Mouse (Mus musculus) left cerebral cortex, postnatal 36 days (tissue): Measurements from ENCODE around the gene Cdr2l. TPM values are rescaled to one million over a fixed set of nuclear protein-coding genes. Genes with fewer than 3 reads are reported as not detected.

Experiments
- DNase-seq, 2 experiments: peaks; one replicate each; pipeline ENCODE4 v3.0.0; 2021 to 2022; ENCODE audit warnings: low spot score in 2 of 2, mixed read lengths in 1 of 2
- intact Hi-C: fragments of 180-260 bp; cut with DNase I; formaldehyde crosslinking; loops from one replicate; pipeline ENCODE4 v1.15.1; 2025
- total RNA-seq, 2 experiments: library from RNA; stranded (reverse); gene quantifications; 2 replicates each; pipeline ENCODE4 v1.2.3; 2021

Cdr2l gene
- total RNA-seq = 10 to 100 TPM; 20.6 to 23.1 TPM

DNA sequence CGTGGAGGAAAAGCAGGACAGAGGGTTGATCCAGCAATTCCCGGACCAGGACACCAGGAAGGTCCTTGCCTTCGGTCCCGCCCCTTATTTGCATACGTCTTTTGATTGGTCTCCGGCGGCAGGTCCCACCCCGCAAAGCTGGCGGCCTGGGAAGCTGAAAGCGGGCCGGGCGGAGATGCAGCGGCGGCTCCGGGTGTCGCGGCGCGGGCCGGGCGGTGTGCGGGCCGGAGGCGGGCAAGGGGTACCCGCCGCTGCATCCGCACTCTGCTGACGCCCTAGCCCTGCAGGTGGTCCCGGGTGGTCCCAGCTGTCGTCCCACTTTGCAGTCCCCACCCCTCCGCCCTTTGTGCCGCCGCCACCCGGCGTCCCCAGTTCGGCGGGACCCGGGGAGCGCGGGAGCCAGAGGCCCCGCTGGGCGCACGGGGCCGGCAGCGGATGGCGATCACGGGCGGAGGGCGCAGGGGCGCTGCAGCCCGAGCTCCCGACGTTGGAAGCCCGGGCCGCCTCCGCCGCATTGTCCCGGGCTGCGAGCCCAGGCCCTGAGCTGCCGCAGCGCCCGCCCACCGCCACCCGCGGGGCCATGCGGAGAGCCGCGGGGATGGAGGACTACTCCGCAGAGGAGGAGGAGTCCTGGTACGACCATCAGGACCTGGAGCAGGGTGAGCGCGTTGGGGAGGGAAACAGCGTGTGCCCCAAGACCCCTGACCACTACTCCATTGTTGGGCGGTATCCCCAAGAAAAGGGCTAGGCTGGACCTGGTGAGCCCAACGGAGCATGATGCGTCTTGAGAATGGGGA is at the start of gene Cdr2l:
Cdr2l (plus strand) TSS at position 174 of the 797 bp plus-strand sequence.
- intact Hi-C loops = no loop called here
- peak; percentile 84 to 85 for DNase-seq

DNA sequence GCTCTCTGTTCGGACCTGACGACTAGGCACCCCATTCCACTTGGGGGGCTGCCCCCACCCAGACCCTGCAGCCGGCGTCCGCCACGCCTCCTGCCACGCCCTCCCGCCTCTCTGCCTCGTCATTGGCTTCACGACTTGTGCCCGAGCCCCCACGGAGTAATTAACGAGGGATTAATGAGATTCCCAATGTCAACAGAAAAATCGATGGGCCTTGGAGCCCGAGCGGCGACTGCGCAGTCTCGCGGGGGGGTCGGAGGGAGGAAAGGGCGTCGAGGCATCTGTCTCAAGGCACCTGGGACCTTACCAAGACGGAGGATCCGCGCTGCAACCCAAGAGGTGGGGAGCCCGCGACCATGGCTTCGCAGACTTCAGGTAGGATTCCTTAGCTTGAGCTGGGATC is 47.2 kb upstream of the Cdr2l start, which contains the start of gene Otop3:
Otop3 (plus strand) TSS at position 201 of the 400 bp plus-strand sequence.
- no peak for DNase-seq
- intact Hi-C loops = no loop called here

DNA sequence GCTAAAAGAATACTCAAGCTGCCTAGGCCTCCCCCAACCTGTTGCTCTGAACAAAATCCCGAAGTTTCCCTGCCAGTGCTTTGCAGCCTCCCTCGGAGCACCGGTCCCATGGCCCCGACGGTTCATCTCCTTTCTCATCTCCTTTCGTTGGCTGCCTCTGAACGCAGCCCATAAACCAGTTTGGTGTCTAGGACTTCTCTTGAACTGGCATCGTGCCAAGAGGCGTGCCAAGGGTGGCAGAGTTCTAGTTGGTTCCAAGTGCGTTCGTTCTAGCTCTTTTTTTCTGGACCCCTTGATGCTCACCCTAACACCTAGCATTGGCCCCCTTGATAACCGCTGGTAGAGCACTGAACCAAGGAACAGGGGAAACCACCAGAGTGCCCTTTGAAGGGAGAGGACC is 46.5 kb upstream of the Cdr2l start:
- DNase-seq = no peak
- intact Hi-C loops = no loop called here

- intact Hi-C loops = no loop called here
- DNase-seq = no peak
These were observed 45.6 kb upstream of the Cdr2l start for GRCm38 (mm10) chr11:115336115-115336514.

GRCm38 (mm10) chr11:115337350-115337749 is 44.4 kb upstream of the Cdr2l start:
- intact Hi-C loops = no loop called here
- DNase-seq = no peak

- intact Hi-C loops = no loop called here
- no peak for DNase-seq
These were observed 43.9 kb upstream of the Cdr2l start for GRCm38 (mm10) chr11:115337826-115338225.

DNA sequence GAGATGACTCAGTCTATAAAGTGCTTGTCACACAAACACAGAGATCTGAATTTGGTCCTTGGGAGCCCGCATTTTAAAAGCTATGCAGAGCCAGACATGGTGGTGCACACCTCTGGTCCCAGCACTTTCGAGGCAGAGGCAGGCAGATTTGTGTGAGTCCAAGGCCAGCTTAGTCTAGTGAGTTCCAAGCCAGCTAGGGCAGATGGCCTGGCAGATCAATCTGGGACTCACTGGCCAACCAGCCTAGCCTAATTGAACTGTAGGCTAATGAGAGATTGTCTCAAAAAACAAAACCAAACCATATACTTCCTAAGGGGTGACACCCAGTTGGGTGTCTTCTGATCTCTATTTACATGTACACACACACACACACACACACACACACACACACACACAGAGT is 40.5 kb upstream of the Cdr2l start:
- DNase-seq = no peak
- intact Hi-C loops = no loop called here

- DNase-seq = no peak
- intact Hi-C loops = no loop called here
These were observed 39.9 kb upstream of the Cdr2l start for GRCm38 (mm10) chr11:115341866-115342265.

GRCm38 (mm10) chr11:115344967-115345366 is 36.7 kb upstream of the Cdr2l start:
- DNase-seq = no peak
- intact Hi-C loops = no loop called here

GRCm38 (mm10) chr11:115345515-115345914 is 36.2 kb upstream of the Cdr2l start:
- intact Hi-C loops = no loop called here

DNA sequence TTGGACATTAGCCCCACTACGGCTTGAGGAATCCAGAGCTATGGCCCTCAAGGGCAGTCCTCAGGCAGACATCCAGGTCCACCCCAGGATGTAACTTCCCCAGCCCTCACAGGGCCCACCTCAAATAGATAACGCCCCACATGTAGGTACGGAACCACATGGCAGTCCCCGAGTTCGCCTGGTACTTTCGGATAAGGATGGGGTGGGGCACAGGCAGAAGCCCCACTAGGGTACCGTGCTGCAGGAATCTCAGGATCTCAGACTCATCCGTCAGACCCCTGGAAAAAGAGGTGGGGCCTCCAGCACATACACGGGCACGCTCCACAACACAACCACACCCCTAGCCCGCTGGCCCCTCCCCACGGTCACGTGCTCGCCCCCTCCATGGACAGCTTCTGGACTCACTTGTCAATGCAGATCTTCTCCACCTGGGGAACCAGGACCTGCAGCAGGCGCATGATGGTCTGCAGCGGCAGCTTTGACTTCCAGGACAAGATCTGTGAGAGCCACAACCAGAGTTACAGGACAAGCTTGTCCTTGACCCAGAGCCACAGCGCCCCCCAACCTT is 33.0 kb upstream of the Cdr2l start:
- intact Hi-C loops = no loop called here
- no peak for DNase-seq

More at GRCm38 (mm10) chr11:115345515-115345914, 36.2 kb upstream of the Cdr2l start:
- DNase-seq = no peak

- intact Hi-C loops = no loop called here
- no peak for DNase-seq
These were observed 31.7 kb upstream of the Cdr2l start for GRCm38 (mm10) chr11:115349976-115350375.

GRCm38 (mm10) chr11:115353375-115353774 is 28.3 kb upstream of the Cdr2l start:
- DNase-seq = no peak
- intact Hi-C loops = loop anchor here (1.0 kb wide), 1 partner anchor 31 kb away; the partner anchor contains the start of gene Ush1g

GRCm38 (mm10) chr11:115354183-115354582 is 27.5 kb upstream of the Cdr2l start:
- DNase-seq = peak; percentile 50 to 57
- intact Hi-C loops = no loop called here

GRCm38 (mm10) chr11:115358468-115358867 is 23.2 kb upstream of the Cdr2l start:
- DNase-seq = peak; percentile 55 to 61
- intact Hi-C loops = loop anchor here (5.0 kb wide), 1 partner anchor 114 kb away; no protein-coding TSS in a partner anchor

DNA sequence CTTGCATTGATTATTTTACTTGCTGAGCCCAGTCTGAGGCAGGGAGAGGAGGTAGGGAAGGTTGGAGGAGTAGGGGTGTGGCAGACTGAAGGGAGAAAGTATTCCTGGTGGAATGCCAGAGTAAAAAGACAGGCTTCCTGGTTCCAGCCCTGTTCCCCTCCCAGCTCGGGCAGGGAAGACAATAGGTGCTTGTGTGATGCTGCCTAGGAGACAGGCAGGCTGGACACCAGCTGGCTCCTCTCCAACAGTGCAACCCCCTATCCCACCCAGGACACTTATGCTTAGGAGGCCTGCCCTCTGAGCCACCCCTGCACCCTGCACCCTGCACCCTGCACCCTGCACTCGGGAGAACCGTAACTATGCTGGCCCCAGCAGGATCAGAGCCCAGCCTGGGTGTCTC is 22.4 kb upstream of the Cdr2l start:
- intact Hi-C loops = loop anchor here (5.0 kb wide), 1 partner anchor 113 kb away; no protein-coding TSS in a partner anchor
- DNase-seq = no peak

DNA sequence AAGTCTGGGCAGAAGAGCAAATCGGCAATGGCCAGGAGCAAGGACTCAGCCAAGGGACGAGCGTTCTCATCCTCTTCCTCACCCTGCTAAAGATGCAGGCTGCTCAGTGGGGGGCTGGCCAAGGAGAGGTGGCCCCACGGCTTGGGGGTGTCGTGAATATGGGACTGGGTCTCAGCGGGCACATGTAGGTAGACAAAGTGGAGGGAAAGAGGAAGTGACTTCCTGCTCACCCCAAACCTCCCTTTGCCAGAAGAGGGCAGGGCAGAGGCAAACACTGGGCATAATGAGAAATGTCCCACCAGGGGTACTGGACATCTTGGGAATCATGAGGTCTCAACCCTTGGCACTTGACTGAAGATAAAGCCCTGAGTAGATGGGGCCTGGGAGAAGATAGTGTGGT is 22.0 kb upstream of the Cdr2l start:
- no peak for DNase-seq
- intact Hi-C loops = loop anchor here (5.0 kb wide), 1 partner anchor 113 kb away; no protein-coding TSS in a partner anchor

- DNase-seq = no peak
- intact Hi-C loops = no loop called here
These were observed 17.6 kb upstream of the Cdr2l start for GRCm38 (mm10) chr11:115364136-115364535.

DNA sequence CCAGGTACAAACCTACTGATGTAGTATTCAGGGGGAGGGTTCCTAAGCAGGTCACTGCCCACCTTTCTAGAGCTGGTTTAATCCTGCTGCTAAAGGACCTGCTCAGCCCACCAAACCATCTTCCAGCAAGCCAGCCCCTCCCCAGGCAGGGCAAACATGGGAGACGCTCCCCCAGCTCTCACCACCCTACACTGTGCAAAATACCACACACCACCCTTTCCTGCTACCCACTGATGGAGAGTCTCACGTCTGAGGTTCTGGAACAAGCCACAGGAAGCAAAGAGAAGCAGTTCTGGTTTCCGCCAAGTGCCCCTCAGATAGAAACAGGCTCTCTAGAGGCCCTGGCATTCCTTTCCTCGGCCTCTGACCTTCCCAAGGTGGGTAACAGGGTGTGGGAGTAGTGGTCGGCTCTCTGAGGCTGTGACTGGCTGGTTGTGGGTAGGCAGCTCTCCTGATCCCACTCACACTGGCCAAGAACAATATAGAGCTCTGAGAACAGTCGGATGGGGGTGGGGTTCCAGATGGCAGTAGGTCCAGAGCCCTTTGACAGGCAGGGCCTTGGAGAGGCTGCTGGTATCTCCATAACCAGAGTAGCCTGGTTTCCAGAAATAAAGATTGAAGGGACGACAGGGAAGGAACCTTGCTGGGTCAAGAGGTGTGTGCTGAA is 15.5 kb upstream of the Cdr2l start:
- no peak for DNase-seq
- intact Hi-C loops = loop anchor here (2.0 kb wide), 1 partner anchor 55 kb away; the partner anchor contains the start of gene Kctd2

DNA sequence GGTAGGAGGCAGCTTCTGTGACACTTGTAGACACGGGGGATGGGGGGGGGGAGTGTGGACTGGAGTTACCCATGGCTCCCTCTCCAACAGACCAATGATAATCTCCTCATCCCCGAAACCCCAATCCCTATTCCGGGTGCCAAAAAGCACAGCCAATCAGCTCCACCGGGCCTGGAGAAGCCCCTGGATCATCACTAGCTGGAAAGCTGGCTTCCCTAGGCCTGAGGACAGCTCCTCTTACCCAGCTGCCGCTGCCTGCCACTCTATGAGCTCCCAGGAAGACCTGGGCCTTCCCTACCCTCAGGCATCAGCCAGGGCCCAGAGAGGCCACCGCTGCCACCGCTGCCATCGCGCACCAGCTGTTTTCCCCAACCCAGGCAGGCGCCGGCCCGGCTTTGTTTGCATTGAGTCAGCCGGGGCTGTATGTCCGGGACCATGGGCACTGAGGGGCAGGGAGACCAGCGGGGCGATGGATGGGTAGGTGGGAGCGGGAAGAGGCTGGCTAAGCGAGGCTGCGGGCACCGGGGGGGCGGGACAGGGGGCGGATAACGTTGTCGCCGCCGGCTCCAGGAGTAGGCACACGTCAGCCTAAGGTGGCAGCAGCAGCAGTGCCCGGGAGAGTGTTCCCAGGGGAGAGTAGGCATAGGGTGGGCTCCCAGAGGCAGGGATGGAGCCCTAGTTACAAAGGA is 14.9 kb upstream of the Cdr2l start:
- intact Hi-C loops = loop anchor here (2.0 kb wide), 1 partner anchor 54 kb away; the partner anchor contains the start of gene Kctd2
- DNase-seq = peak; percentile 55 to 70
